Mouse (Mus musculus) T-cell, adult 2 months (primary cell): ENCODE results near the gene Dbp.

Source experiments
- DNase-seq: peaks from one replicate; pipeline ENCODE4 v3.0.0; 2022; ENCODE audit warnings: low spot score

Dbp gene

GRCm38 (mm10) chr7:45695098-45695497 is 9.8 kb upstream of the Dbp start:
- peak; percentile 71 for DNase-seq

GRCm38 (mm10) chr7:45697894-45698293 is 7.0 kb upstream of the Dbp start:
- DNase-seq = no peak

- DNase-seq = no peak
Observed at GRCm38 (mm10) chr7:45699523-45700141, 5.3 kb upstream of the Dbp start, which contains the start of gene Car11. Gene Car11 (plus strand): TSS chr7:45699843.

- DNase-seq = peak; percentile 70
Observed at GRCm38 (mm10) chr7:45700301-45701015, 4.4 kb upstream of the Dbp start.

- DNase-seq = no peak
Observed at GRCm38 (mm10) chr7:45701072-45701471, 3.8 kb upstream of the Dbp start.

- DNase-seq = no peak
Observed at GRCm38 (mm10) chr7:45701607-45702006, 3.3 kb upstream of the Dbp start.

GRCm38 (mm10) chr7:45702316-45702715 is 2.6 kb upstream of the Dbp start:
- no peak for DNase-seq

- DNase-seq = no peak
Observed at GRCm38 (mm10) chr7:45702809-45703520, 1.9 kb upstream of the Dbp start.

- DNase-seq = no peak
Observed at GRCm38 (mm10) chr7:45703521-45704033, 1.3 kb upstream of the Dbp start.

- DNase-seq = peak; percentile 71
Observed at GRCm38 (mm10) chr7:45704046-45704559, 785 bp upstream of the Dbp start.

GRCm38 (mm10) chr7:45705443-45705864 is 566 bp downstream of the Dbp start:
- DNase-seq = peak; percentile 32

GRCm38 (mm10) chr7:45705873-45706281 is 989 bp downstream of the Dbp start:
- DNase-seq = no peak

GRCm38 (mm10) chr7:45706721-45707241 is 1.9 kb downstream of the Dbp start:
- peak; percentile 87 for DNase-seq

- DNase-seq = peak; percentile 94
Observed at GRCm38 (mm10) chr7:45707375-45707967, 2.6 kb downstream of the Dbp start.

- no peak for DNase-seq
Observed at GRCm38 (mm10) chr7:45708221-45708761, 3.4 kb downstream of the Dbp start.

GRCm38 (mm10) chr7:45709036-45709435 is 4.1 kb downstream of the Dbp start:
- no peak for DNase-seq

- DNase-seq = no peak
Observed at GRCm38 (mm10) chr7:45709677-45710355, 4.9 kb downstream of the Dbp start.

GRCm38 (mm10) chr7:45710477-45711191 is 5.7 kb downstream of the Dbp start:
- no peak for DNase-seq

- no peak for DNase-seq
Observed at GRCm38 (mm10) chr7:45711316-45712021, 6.6 kb downstream of the Dbp start.
